Mouse (Mus musculus) induced T-regulatory cell, adult 2 months (primary cell): ENCODE measurements around the gene Coa4.

ENCODE experiments used
- DNase-seq: peaks from one replicate; pipeline ENCODE4 v3.0.0-alpha.2; 2012; ENCODE audit warnings: low read depth

Gene Coa4

GRCm38 (mm10) chr7:100536804-100537518 is at the start of gene Coa4:
Gene Coa4 (plus strand): TSS chr7:100537071.
- peak; percentile 97 for DNase-seq

- no peak for DNase-seq
These were observed 49.6 kb upstream of the Coa4 start for GRCm38 (mm10) chr7:100487301-100487700.

GRCm38 (mm10) chr7:100488474-100489048 is 48.3 kb upstream of the Coa4 start:
- DNase-seq = no peak

- DNase-seq = peak; percentile 67
These were observed 44.3 kb upstream of the Coa4 start for GRCm38 (mm10) chr7:100492391-100493116.

- peak; percentile 97 for DNase-seq
These were observed 43.8 kb upstream of the Coa4 start, which contains the start of gene Ucp2 for GRCm38 (mm10) chr7:100493117-100493483. Gene Ucp2 (plus strand): TSS chr7:100493337.

- peak; percentile 85 for DNase-seq
These were observed 43.1 kb upstream of the Coa4 start for GRCm38 (mm10) chr7:100493484-100494414.

GRCm38 (mm10) chr7:100494415-100494831 is 42.4 kb upstream of the Coa4 start:
- peak; percentile 72 for DNase-seq

GRCm38 (mm10) chr7:100495042-100495441 is 41.8 kb upstream of the Coa4 start:
- DNase-seq = no peak

- peak; percentile 96 for DNase-seq
These were observed 41.2 kb upstream of the Coa4 start for GRCm38 (mm10) chr7:100495581-100496251.

- DNase-seq = no peak
These were observed 40.5 kb upstream of the Coa4 start for GRCm38 (mm10) chr7:100496371-100496770.

GRCm38 (mm10) chr7:100496791-100497190 is 40.1 kb upstream of the Coa4 start:
- peak; percentile 20 for DNase-seq

- peak; percentile 21 for DNase-seq
These were observed 39.5 kb upstream of the Coa4 start for GRCm38 (mm10) chr7:100497402-100497801.

- DNase-seq = peak; percentile 26
These were observed 38.9 kb upstream of the Coa4 start for GRCm38 (mm10) chr7:100497982-100498381.

- DNase-seq = peak; percentile 18
These were observed 37.4 kb upstream of the Coa4 start for GRCm38 (mm10) chr7:100499465-100499864.

- DNase-seq = peak; percentile 31
These were observed 36.4 kb upstream of the Coa4 start for GRCm38 (mm10) chr7:100500276-100500977.

GRCm38 (mm10) chr7:100501027-100501843 is 35.6 kb upstream of the Coa4 start:
- DNase-seq = peak; percentile 46

GRCm38 (mm10) chr7:100501844-100502373 is 35.0 kb upstream of the Coa4 start:
- peak; percentile 54 for DNase-seq

GRCm38 (mm10) chr7:100502374-100502922 is 34.4 kb upstream of the Coa4 start:
- DNase-seq = no peak

GRCm38 (mm10) chr7:100503076-100503475 is 33.8 kb upstream of the Coa4 start:
- peak; percentile 67 for DNase-seq
